Mouse (Mus musculus): ENCODE results near the gene Tlx3.

The Tlx3 gene

GRCm38 (mm10) chr11:33197673-33198072 lies 5.7 kb downstream of the Tlx3 start:
- DNase-seq (ENCODE audit: extremely low read depth, low read depth): no peak

- no peak for DNase-seq (ENCODE audit: extremely low read depth, low read depth)
These were observed 6.3 kb downstream of the Tlx3 start for GRCm38 (mm10) chr11:33197133-33197514.

GRCm38 (mm10) chr11:33196447-33197132 lies 6.8 kb downstream of the Tlx3 start:
- DNase-seq (ENCODE audit: extremely low read depth, low read depth): no peak

- no peak for DNase-seq (ENCODE audit: extremely low read depth, low read depth)
These were observed 7.6 kb downstream of the Tlx3 start for GRCm38 (mm10) chr11:33195531-33196446.

GRCm38 (mm10) chr11:33195061-33195460 lies 8.3 kb downstream of the Tlx3 start:
- DNase-seq (ENCODE audit: extremely low read depth, low read depth): no peak

GRCm38 (mm10) chr11:33193695-33194094 lies 9.7 kb downstream of the Tlx3 start:
- no peak for DNase-seq (ENCODE audit: extremely low read depth, low read depth)

- DNase-seq (ENCODE audit: extremely low read depth, low read depth): no peak
These were observed 21.6 kb downstream of the Tlx3 start for GRCm38 (mm10) chr11:33181804-33182203.

GRCm38 (mm10) chr11:33180701-33181116 lies 22.7 kb downstream of the Tlx3 start:
- no peak for DNase-seq (ENCODE audit: extremely low read depth, low read depth)

GRCm38 (mm10) chr11:33179802-33180201 lies 23.6 kb downstream of the Tlx3 start:
- DNase-seq (ENCODE audit: extremely low read depth, low read depth): no peak

- DNase-seq (ENCODE audit: extremely low read depth, low read depth): no peak
These were observed 26.7 kb downstream of the Tlx3 start for GRCm38 (mm10) chr11:33176525-33177245.

GRCm38 (mm10) chr11:33175768-33176167 lies 27.6 kb downstream of the Tlx3 start:
- no peak for DNase-seq (ENCODE audit: extremely low read depth, low read depth)

- no peak for DNase-seq (ENCODE audit: extremely low read depth, low read depth)
These were observed 32.9 kb downstream of the Tlx3 start for GRCm38 (mm10) chr11:33170489-33170888.

GRCm38 (mm10) chr11:33162998-33163506 lies 40.3 kb downstream of the Tlx3 start, which contains the start of gene Npm1:
Npm1 (minus strand) TSS chr11:33163206.
- peak; percentile 91 for DNase-seq (ENCODE audit: extremely low read depth, low read depth)

- peak; percentile 57 for DNase-seq (ENCODE audit: extremely low read depth, low read depth)
These were observed 41.0 kb downstream of the Tlx3 start for GRCm38 (mm10) chr11:33162211-33162997.

- no peak for DNase-seq (ENCODE audit: extremely low read depth, low read depth)
These were observed 43.6 kb downstream of the Tlx3 start for GRCm38 (mm10) chr11:33159741-33160140.

- DNase-seq (ENCODE audit: extremely low read depth, low read depth): no peak
These were observed 45.8 kb downstream of the Tlx3 start for GRCm38 (mm10) chr11:33157453-33158196.

GRCm38 (mm10) chr11:33156436-33157015 lies 46.9 kb downstream of the Tlx3 start:
- DNase-seq (ENCODE audit: extremely low read depth, low read depth): no peak

- no peak for DNase-seq (ENCODE audit: extremely low read depth, low read depth)
These were observed 48.9 kb downstream of the Tlx3 start for GRCm38 (mm10) chr11:33154459-33154858.

GRCm38 (mm10) chr11:33152997-33153396 lies 50.4 kb downstream of the Tlx3 start:
- no peak for DNase-seq (ENCODE audit: extremely low read depth, low read depth)

GRCm38 (mm10) chr11:33151780-33152145 lies 51.6 kb downstream of the Tlx3 start:
- DNase-seq (ENCODE audit: extremely low read depth, low read depth): no peak
